Mouse (Mus musculus): Measurements from ENCODE around the gene Gm6525. TPM values are rescaled to one million over a fixed set of nuclear protein-coding genes. Genes with fewer than 3 reads are reported as not detected.

The Gm6525 gene
- polyA plus RNA-seq, 1 experiment from 2014 or later = 0.98 TPM

GRCm38 (mm10) chr3:84217118-84217960 lies 43.4 kb downstream of the Gm6525 start:
- H3K27me3 ChIP-seq (ENCODE audit: control insufficient read depth, insufficient read depth, low read depth, low read length) = no peaks in the 10 kb centered on the region
- no peak for ATAC-seq (ENCODE audit: low read depth)
- no peak overlapping the region for H3K4me3 ChIP-seq (ENCODE audit: low read length)
- H3K4me2 ChIP-seq (ENCODE audit: low read depth, low read length) = no peak overlapping the region
- peaks cover 22% of the 10 kb centered on the region for H3K4me1 ChIP-seq (replicated peaks; ENCODE audit: control insufficient read depth, insufficient read depth, low read length)
- H3K27ac ChIP-seq (ENCODE audit: low read length) = no peak overlapping the region
- no peaks in the 10 kb centered on the region for H3K9me3 ChIP-seq (ENCODE audit: control insufficient read depth, low read length)
- H3K36me3 ChIP-seq (ENCODE audit: control insufficient read depth, insufficient read depth, low read length) = no peaks in the 10 kb centered on the region
- H3K9ac ChIP-seq (ENCODE audit: low read length) = no peak overlapping the region
- 63% methylated on average over 12 of the region's 12 CpGs for WGBS

DNA sequence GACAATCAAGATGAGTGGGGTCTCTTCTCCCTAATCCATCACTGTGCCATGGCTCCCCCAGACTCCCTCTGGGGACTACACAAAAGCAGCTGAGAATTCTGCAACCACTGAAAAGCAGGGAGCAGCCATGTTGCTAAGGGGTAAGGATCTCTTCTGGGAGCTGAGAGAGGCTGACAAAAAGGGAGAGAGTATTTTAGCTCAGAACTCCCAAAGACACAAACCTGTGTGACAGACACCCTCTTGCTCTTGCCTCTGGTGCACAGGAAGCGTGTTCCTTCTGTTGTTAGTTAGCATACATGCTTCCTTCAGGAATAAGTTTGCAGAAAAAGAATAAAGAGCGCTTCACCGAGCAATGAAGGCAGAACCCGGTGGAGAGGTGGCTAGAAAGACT lies 44.1 kb downstream of the Gm6525 start:
- Histone ChIP-seq H3K9me3 (ENCODE audit: control insufficient read depth, low read length) (no peaks in the 10 kb centered on the region), H3K27ac (ENCODE audit: low read length) (no peak overlapping the region), H3K27me3 (ENCODE audit: control insufficient read depth, insufficient read depth, low read depth, low read length) (no peaks in the 10 kb centered on the region), H3K4me1 (replicated peaks; ENCODE audit: control insufficient read depth, insufficient read depth, low read length) (peaks cover 22% of the 10 kb centered on the region), H3K4me2 (ENCODE audit: low read depth, low read length) (no peak overlapping the region), H3K4me3 (ENCODE audit: low read length) (no peak overlapping the region), H3K36me3 (ENCODE audit: control insufficient read depth, insufficient read depth, low read length) (no peaks in the 10 kb centered on the region), H3K9ac (ENCODE audit: low read length) (0 out of 2 replicates have a peak overlapping the region, but pooled peaks have one; percentile 6)
- ATAC-seq (ENCODE audit: low read depth) = no peak
- 46% methylated on average over 4 of the region's 4 CpGs for WGBS

DNA sequence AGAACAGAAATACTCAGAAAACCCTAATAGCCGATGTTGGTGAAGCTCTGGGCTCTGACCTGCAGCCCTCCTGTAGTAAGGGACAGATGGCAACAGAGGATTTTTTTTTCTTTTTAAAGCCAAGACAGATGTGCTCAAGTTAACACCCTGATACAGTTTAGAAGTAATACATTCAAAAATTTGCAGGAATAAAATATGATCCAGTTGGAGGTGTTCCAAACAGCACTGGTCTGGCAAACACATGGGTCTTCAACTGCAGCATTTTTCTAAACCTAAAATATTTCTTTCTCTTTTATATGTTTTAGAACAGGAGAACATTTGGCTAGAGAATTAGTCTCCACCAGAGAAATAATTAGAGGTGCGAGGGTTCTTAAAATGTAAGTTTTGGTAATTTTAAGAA lies 44.6 kb downstream of the Gm6525 start:
- no peak for ATAC-seq (ENCODE audit: low read depth)
- Histone ChIP-seq H3K27me3 (ENCODE audit: control insufficient read depth, insufficient read depth, low read depth, low read length) (no peaks in the 10 kb centered on the region), H3K27ac (ENCODE audit: low read length) (no peak overlapping the region), H3K36me3 (ENCODE audit: control insufficient read depth, insufficient read depth, low read length) (no peaks in the 10 kb centered on the region), H3K9ac (ENCODE audit: low read length) (no peak overlapping the region), H3K4me2 (ENCODE audit: low read depth, low read length) (no peak overlapping the region), H3K9me3 (ENCODE audit: control insufficient read depth, low read length) (no peaks in the 10 kb centered on the region), H3K4me3 (ENCODE audit: low read length) (no peak overlapping the region), H3K4me1 (replicated peaks; ENCODE audit: control insufficient read depth, insufficient read depth, low read length) (peaks cover 22% of the 10 kb centered on the region)
- 64% methylated on average over 2 of the region's 2 CpGs for WGBS

GRCm38 (mm10) chr3:84219166-84219710 lies 45.3 kb downstream of the Gm6525 start:
- Histone ChIP-seq H3K36me3 (ENCODE audit: control insufficient read depth, insufficient read depth, low read length) (no peaks in the 10 kb centered on the region), H3K9ac (ENCODE audit: low read length) (no peak overlapping the region), H3K27me3 (ENCODE audit: control insufficient read depth, insufficient read depth, low read depth, low read length) (no peaks in the 10 kb centered on the region), H3K4me2 (ENCODE audit: low read depth, low read length) (no peak overlapping the region), H3K4me3 (ENCODE audit: low read length) (no peak overlapping the region), H3K27ac (ENCODE audit: low read length) (no peak overlapping the region), H3K9me3 (ENCODE audit: control insufficient read depth, low read length) (no peaks in the 10 kb centered on the region), H3K4me1 (replicated peaks; ENCODE audit: control insufficient read depth, insufficient read depth, low read length) (peaks cover 22% of the 10 kb centered on the region)
- ATAC-seq (ENCODE audit: low read depth) = no peak
- 35% methylated on average over 2 of the region's 2 CpGs for WGBS

GRCm38 (mm10) chr3:84219720-84220273 lies 45.9 kb downstream of the Gm6525 start:
- H3K4me1 ChIP-seq (replicated peaks; ENCODE audit: control insufficient read depth, insufficient read depth, low read length) = peaks cover 22% of the 10 kb centered on the region
- ATAC-seq (ENCODE audit: low read depth) = no peak
- H3K36me3 ChIP-seq (ENCODE audit: control insufficient read depth, insufficient read depth, low read length) = no peaks in the 10 kb centered on the region
- 10% methylated on average over 9 of the region's 9 CpGs for WGBS
- no peak overlapping the region for H3K9ac ChIP-seq (ENCODE audit: low read length)
- H3K27ac ChIP-seq (ENCODE audit: low read length) = no peak overlapping the region
- no peaks in the 10 kb centered on the region for H3K27me3 ChIP-seq (ENCODE audit: control insufficient read depth, insufficient read depth, low read depth, low read length)
- peak overlapping the region; percentile 55 for H3K4me3 ChIP-seq (ENCODE audit: low read length)
- peak overlapping the region; percentile 82 for H3K4me2 ChIP-seq (ENCODE audit: low read depth, low read length)
- no peaks in the 10 kb centered on the region for H3K9me3 ChIP-seq (ENCODE audit: control insufficient read depth, low read length)

DNA sequence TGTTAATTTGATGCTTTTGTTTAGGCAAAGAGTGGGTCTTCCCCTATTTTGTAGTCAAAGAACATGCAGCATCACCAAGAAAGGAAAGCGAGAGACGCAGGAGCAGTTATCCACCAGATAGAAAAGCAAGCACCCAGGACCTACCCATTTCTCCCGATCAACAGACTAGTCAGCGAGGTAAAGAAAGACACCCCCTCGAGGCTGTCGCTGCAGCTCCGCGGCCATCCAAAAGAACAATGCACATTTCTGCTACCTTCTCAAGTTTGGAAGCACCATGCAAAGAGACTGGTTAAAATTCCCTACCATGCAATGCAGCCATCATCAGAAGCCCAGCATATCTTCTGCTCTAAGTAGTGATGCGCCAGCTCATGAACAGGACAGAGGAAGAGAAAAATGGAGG lies 46.4 kb downstream of the Gm6525 start:
- ATAC-seq (ENCODE audit: low read depth) = peak; percentile 47; the same call in 1 of the 2 replicates
- Histone ChIP-seq H3K9me3 (ENCODE audit: control insufficient read depth, low read length) (no peaks in the 10 kb centered on the region), H3K27ac (ENCODE audit: low read length) (no peak overlapping the region), H3K27me3 (ENCODE audit: control insufficient read depth, insufficient read depth, low read depth, low read length) (no peaks in the 10 kb centered on the region), H3K36me3 (ENCODE audit: control insufficient read depth, insufficient read depth, low read length) (no peaks in the 10 kb centered on the region), H3K4me2 (ENCODE audit: low read depth, low read length) (peak overlapping the region; percentile 82), H3K9ac (ENCODE audit: low read length) (peak overlapping the region; percentile 65), H3K4me3 (ENCODE audit: low read length) (peak overlapping the region; percentile 55), H3K4me1 (replicated peaks; ENCODE audit: control insufficient read depth, insufficient read depth, low read length) (peaks cover 22% of the 10 kb centered on the region)
- 3% methylated on average over 9 of the region's 9 CpGs for WGBS

- ATAC-seq (ENCODE audit: low read depth) = peak; percentile 61
- WGBS = 2% methylated on average over 11 of the region's 11 CpGs
Measured at GRCm38 (mm10) chr3:84220748-84221147, 46.8 kb downstream of the Gm6525 start.

More at GRCm38 (mm10) chr3:84220748-84221147, 46.8 kb downstream of the Gm6525 start:
- H3K9ac ChIP-seq (ENCODE audit: low read length) = peak overlapping the region; percentile 65
- H3K27me3 ChIP-seq (ENCODE audit: control insufficient read depth, insufficient read depth, low read depth, low read length) = no peaks in the 10 kb centered on the region
- H3K27ac ChIP-seq (ENCODE audit: low read length) = no peak overlapping the region
- no peaks in the 10 kb centered on the region for H3K9me3 ChIP-seq (ENCODE audit: control insufficient read depth, low read length)
- peaks cover 22% of the 10 kb centered on the region for H3K4me1 ChIP-seq (replicated peaks; ENCODE audit: control insufficient read depth, insufficient read depth, low read length)
- H3K4me3 ChIP-seq (ENCODE audit: low read length) = peak overlapping the region; percentile 55
- no peaks in the 10 kb centered on the region for H3K36me3 ChIP-seq (ENCODE audit: control insufficient read depth, insufficient read depth, low read length)
- peak overlapping the region; percentile 82 for H3K4me2 ChIP-seq (ENCODE audit: low read depth, low read length)

Other genes starting within 250 kb of the Gm6525 start
- 46.4 and 47.0 TPM in 2 replicates for gene Tmem131l, start 133.9 kb upstream of the Gm6525 start, polyA plus RNA-seq (2015; fragmentation: Nextera tagmentation; extraction: Ambion mirVana)
- 11.1 and 13.0 TPM in 2 replicates for gene Mnd1, start 18.3 kb upstream of the Gm6525 start, polyA plus RNA-seq (2015; fragmentation: Nextera tagmentation; extraction: Ambion mirVana)
- 31.9 and 36.2 TPM in 2 replicates for gene Trim2, start 132.8 kb downstream of the Gm6525 start, polyA plus RNA-seq (2015; fragmentation: Nextera tagmentation; extraction: Ambion mirVana)

Data from lung, embryonic 16.5 days (tissue).